Mouse (Mus musculus) spleen, adult 2 months (tissue): ENCODE measurements at regions not wholly inside any gene's neighbourhood (a gene's known extent, or its start where the extent isn't known, plus 50 kb on each side); places are given as distances from the start of the nearest gene placed in this dataset.

Experiments
- CTCF ChIP-seq: fragments of 200-500 bp; IDR thresholded peaks from 2 replicates; pipeline ENCODE4 v1.5.1; 2011; ENCODE audit warnings: mild to moderate bottlenecking, inconsistent platforms; ENCODE audit not compliant: insufficient read depth, insufficient read length, insufficient replicate concordance; ENCODE audit errors: extremely low read depth
- POLR2A ChIP-seq: fragments of 200-500 bp; IDR thresholded peaks from 2 replicates; pipeline ENCODE4 v1.6.1; 2011; ENCODE audit warnings: low read depth, low read length, inconsistent platforms

DNA sequence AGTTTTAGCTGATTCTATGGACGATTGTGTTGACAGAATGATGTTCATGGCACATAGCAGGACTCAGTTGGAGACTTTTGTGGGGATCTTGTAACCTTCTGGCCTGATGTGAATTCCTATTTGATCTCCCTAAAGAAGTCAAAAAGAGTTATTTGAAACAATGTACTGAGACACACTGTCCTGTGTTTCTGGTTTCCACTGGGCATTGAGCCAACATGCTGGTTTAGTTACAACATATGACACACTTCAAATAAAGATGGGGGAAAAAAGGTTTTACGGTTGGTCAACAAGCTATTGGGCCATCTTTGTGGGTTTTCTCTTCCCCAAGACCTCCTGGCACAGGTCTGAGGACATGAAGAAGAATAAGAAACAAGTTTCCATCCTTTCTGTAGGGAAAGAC is 591.3 kb upstream of the Fat1 start:
- TF ChIP-seq CTCF (no peak), POLR2A (no peak)
